Mouse (Mus musculus): ENCODE data around the gene Ndufs3. TPM values are rescaled to one million over a fixed set of nuclear protein-coding genes. Genes with fewer than 3 reads are reported as not detected.
A peak's percentile ranks its signal among the peaks of the same experiment; 100 is the strongest.

Ndufs3 gene
- polyA plus RNA-seq, 1 experiment = 56.8 TPM

DNA sequence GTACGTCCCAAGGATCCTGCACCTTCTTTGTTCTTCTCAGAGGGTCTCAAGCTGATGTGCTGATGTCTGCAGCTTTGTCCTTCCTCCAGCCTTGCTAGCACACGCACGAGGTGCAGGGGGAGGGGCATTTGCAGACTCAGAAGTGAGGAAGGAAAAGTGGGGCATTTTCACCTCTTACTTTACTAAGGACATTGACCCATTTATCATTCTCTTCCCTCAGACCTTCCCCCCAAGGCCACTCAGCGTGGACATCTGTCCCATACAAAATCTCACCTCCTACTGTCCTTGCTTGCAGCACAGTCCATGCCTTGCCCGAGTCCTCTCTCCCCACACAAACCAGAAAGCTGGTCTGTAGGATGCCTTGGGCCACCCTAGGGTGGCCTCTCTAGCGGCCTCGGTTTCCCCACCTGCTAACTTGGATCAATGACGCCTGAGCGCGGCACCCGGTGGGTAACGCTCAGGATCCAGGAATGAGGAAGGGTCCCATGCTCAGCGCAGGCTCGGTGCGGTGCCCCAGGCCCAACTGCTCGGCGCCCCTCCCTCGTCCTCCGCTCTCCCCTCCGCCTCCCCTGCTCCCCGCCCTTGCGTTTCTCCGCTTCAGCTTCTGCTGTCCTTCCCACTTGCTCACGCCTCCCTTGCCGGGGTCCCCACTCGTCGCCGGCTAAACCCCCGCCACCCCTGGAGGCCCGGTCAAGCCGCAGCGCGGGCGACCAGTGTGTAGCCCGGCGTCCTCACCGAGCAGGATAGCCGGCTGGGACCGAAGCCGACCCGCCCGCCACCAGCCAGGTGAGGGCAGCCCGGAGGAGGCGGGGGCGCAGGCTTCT lies 19.2 kb downstream of the Ndufs3 start, which contains the start of gene C1qtnf4:
Gene C1qtnf4, plus strand, starts transcription at position 643 of the 824 bp plus-strand sequence.
- Histone ChIP-seq H3K4me1 (peaks cover 42% of the 10 kb centered on the region), H3K27me3 (replicated peaks) (peaks cover 89% of the 10 kb centered on the region), H3K4me3 (replicated peaks) (peak within 1 kb of the TSS; percentile 87), H3K9me3 (peaks cover 18% of the 10 kb centered on the region), H3K36me3 (replicated peaks; ENCODE audit: low read length) (no peaks in the 10 kb centered on the region)
- no peak for TF ChIP-seq GATA1 (IDR thresholded peaks at IDR 0.05; ENCODE audit: borderline replicate concordance, low read length)
- TF ChIP-seq FLI1 (IDR thresholded peaks at IDR 0.05; ENCODE audit: low read length) = no peak

GRCm38 (mm10) chr2:90881824-90882223 lies 22.8 kb downstream of the Ndufs3 start:
- Histone ChIP-seq H3K36me3 (replicated peaks; ENCODE audit: low read length) (no peaks in the 10 kb centered on the region), H3K4me1 (peaks cover 46% of the 10 kb centered on the region), H3K4me3 (replicated peaks) (no peak overlapping the region), H3K9me3 (peaks cover 18% of the 10 kb centered on the region), H3K27me3 (replicated peaks) (peaks cover 70% of the 10 kb centered on the region)
- no peak for TF ChIP-seq FLI1 (IDR thresholded peaks at IDR 0.05; ENCODE audit: low read length)
- no peak for TF ChIP-seq GATA1 (IDR thresholded peaks at IDR 0.05; ENCODE audit: borderline replicate concordance, low read length)

DNA sequence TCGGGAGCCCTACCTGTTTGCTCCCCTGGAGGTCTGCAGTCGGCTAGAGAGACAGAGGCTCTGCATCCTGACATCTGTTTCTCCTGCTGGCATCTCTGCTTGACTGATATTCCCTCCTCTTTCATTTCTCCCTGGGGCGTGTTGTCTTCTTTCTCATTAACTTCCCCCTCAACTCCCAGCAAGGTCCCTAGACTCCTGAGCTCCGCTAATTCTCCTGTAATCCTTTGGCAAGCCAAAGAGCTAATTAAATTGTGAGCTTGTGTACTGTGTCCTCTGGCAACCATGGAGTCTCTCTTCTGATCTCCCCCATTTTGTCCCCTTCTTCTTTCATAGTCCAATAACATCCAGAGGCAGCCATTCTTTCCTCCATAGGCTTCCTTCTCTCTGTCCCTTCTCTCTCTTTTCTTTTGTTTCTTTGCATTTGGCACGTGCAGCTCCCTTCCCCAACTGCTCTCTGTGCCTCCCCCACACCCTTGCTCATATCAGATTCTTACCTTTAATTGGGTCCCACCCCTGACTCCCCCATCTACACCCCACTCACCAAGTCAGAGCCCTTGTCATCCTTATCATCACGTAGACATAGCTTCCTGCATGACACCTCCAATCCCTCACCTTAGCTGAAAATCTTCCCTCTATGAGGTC lies 24.4 kb downstream of the Ndufs3 start:
- Histone ChIP-seq H3K4me1 (peaks cover 38% of the 10 kb centered on the region), H3K36me3 (replicated peaks; ENCODE audit: low read length) (no peaks in the 10 kb centered on the region), H3K27me3 (replicated peaks) (peaks cover 56% of the 10 kb centered on the region), H3K9me3 (peaks cover 18% of the 10 kb centered on the region), H3K4me3 (replicated peaks) (no peak overlapping the region)
- TF ChIP-seq GATA1 (IDR thresholded peaks at IDR 0.05; ENCODE audit: borderline replicate concordance, low read length) = no peak
- no peak for TF ChIP-seq FLI1 (IDR thresholded peaks at IDR 0.05; ENCODE audit: low read length)

DNA sequence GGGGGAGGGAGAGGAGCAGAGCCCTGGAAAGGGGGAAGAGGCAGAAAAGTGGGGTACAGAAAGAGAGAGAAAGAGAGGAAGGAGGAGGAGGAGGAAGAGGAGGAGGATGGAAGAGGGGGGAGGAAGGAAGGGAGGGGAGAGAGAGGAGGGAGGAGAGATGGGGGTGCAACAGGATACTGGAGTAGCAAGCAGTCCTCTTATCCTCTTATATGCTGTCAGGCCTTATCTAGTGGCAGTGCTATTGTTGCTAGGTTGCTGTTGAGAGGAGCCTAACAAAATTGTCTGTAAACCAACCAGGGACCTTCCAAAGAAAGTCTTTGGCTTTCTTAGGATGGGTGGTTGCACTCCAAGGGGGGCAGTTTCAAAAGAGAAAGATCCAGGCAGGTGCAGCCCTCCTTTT lies 25.2 kb downstream of the Ndufs3 start:
- no peaks in the 10 kb centered on the region for H3K36me3 ChIP-seq (replicated peaks; ENCODE audit: low read length)
- peaks cover 36% of the 10 kb centered on the region for H3K4me1 ChIP-seq
- H3K9me3 ChIP-seq = peaks cover 14% of the 10 kb centered on the region
- TF ChIP-seq GATA1 (IDR thresholded peaks at IDR 0.05; ENCODE audit: borderline replicate concordance, low read length) = no peak
- peak overlapping the region; percentile 62 for H3K4me3 ChIP-seq (replicated peaks)
- peaks cover 47% of the 10 kb centered on the region for H3K27me3 ChIP-seq (replicated peaks)

DNA sequence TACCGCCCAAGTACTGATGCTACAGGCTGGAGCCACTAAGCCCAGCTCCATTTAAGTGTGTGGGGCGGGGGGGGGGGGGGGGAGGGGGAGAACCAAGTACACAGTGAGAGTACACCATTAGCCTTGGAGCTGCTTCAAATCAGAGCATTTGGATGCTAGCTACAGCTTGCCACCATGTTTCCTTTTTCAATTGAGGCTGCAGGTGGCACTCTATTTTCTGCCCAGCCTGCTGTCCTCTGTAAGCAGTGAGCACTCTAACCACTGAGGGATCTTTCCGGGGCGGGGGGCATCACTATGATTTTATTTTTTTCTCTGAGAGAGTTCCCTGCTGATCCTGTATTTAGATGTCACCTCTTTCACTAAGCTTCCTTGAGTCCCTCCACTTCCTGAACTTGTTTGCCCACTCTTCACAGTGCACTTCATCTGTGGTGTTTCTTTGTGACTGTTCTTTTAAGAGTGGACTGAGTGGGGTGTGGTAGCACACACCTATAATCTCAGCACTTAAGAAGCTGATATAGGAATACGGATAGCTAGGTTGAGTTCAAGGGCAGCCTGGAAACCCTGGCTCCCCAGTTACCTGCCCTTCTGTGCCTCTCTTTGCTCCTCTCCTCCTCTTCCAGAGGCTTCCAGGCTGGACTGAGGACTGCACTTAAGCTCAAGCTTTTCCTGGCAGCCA lies 26.9 kb downstream of the Ndufs3 start:
- no peak for TF ChIP-seq GATA1 (IDR thresholded peaks at IDR 0.05; ENCODE audit: borderline replicate concordance, low read length)
- no peak for TF ChIP-seq FLI1 (IDR thresholded peaks at IDR 0.05; ENCODE audit: low read length)
- Histone ChIP-seq H3K36me3 (replicated peaks; ENCODE audit: low read length) (no peaks in the 10 kb centered on the region), H3K4me3 (replicated peaks) (no peak overlapping the region), H3K4me1 (peaks cover 36% of the 10 kb centered on the region), H3K27me3 (replicated peaks) (peaks cover 33% of the 10 kb centered on the region), H3K9me3 (no peaks in the 10 kb centered on the region)

- H3K4me3 ChIP-seq (replicated peaks) = peak overlapping the region; percentile 7
- TF ChIP-seq GATA1 (IDR thresholded peaks at IDR 0.05; ENCODE audit: borderline replicate concordance, low read length) (no peak), FLI1 (IDR thresholded peaks at IDR 0.05; ENCODE audit: low read length) (no peak)
- peaks cover 15% of the 10 kb centered on the region for H3K27me3 ChIP-seq (replicated peaks)
- no peaks in the 10 kb centered on the region for H3K9me3 ChIP-seq
- H3K36me3 ChIP-seq (replicated peaks; ENCODE audit: low read length) = no peaks in the 10 kb centered on the region
- H3K4me1 ChIP-seq = peaks cover 44% of the 10 kb centered on the region
Observed at GRCm38 (mm10) chr2:90875239-90875638, 29.4 kb downstream of the Ndufs3 start.

GRCm38 (mm10) chr2:90874025-90874424 lies 30.6 kb downstream of the Ndufs3 start:
- Histone ChIP-seq H3K4me3 (replicated peaks) (no peak overlapping the region), H3K36me3 (replicated peaks; ENCODE audit: low read length) (no peaks in the 10 kb centered on the region), H3K4me1 (peaks cover 40% of the 10 kb centered on the region), H3K9me3 (no peaks in the 10 kb centered on the region), H3K27me3 (replicated peaks) (peaks cover 12% of the 10 kb centered on the region)
- TF ChIP-seq GATA1 (IDR thresholded peaks at IDR 0.05; ENCODE audit: borderline replicate concordance, low read length) = no peak

GRCm38 (mm10) chr2:90871180-90871961 lies 33.3 kb downstream of the Ndufs3 start:
- peaks cover 50% of the 10 kb centered on the region for H3K4me1 ChIP-seq

GRCm38 (mm10) chr2:90870136-90870601 lies 34.5 kb downstream of the Ndufs3 start:
- H3K27me3 ChIP-seq (replicated peaks) = no peaks in the 10 kb centered on the region
- H3K9me3 ChIP-seq = no peaks in the 10 kb centered on the region
- H3K4me1 ChIP-seq = peaks cover 55% of the 10 kb centered on the region
- TF ChIP-seq FLI1 (IDR thresholded peaks at IDR 0.05; ENCODE audit: low read length) (no peak), GATA1 (IDR thresholded peaks at IDR 0.05; ENCODE audit: borderline replicate concordance, low read length) (no peak)
- peaks cover 34% of the 10 kb centered on the region for H3K36me3 ChIP-seq (replicated peaks; ENCODE audit: low read length)
- peak overlapping the region; percentile 35 for H3K4me3 ChIP-seq (replicated peaks)

More at GRCm38 (mm10) chr2:90871180-90871961, 33.3 kb downstream of the Ndufs3 start:
- H3K4me3 ChIP-seq (replicated peaks) = no peak overlapping the region
- no peaks in the 10 kb centered on the region for H3K27me3 ChIP-seq (replicated peaks)
- H3K36me3 ChIP-seq (replicated peaks; ENCODE audit: low read length) = peaks cover 23% of the 10 kb centered on the region
- H3K9me3 ChIP-seq = no peaks in the 10 kb centered on the region
- TF ChIP-seq FLI1 (IDR thresholded peaks at IDR 0.05; ENCODE audit: low read length) (no peak), GATA1 (IDR thresholded peaks at IDR 0.05; ENCODE audit: borderline replicate concordance, low read length) (no peak)

Measured in megakaryocyte, embryonic 14.5 days (primary cell).